Mouse (Mus musculus): ENCODE data around the gene Tsks.

Tsks gene

GRCm38 (mm10) chr7:44942904-44943303 is at the start of gene Tsks:
TSS of gene Tsks (plus strand) at chr7:44943204.
- no peak for DNase-seq (ENCODE audit: low spot score in 2 of 2)

GRCm38 (mm10) chr7:44894175-44894574 is 48.8 kb upstream of the Tsks start:
- DNase-seq (ENCODE audit: low spot score in 2 of 2), result no peak

GRCm38 (mm10) chr7:44895206-44895592 is 47.8 kb upstream of the Tsks start:
- DNase-seq (ENCODE audit: low spot score in 2 of 2), result no peak

- DNase-seq (ENCODE audit: low spot score in 2 of 2), result peak; percentile 78 to 88
Observed at GRCm38 (mm10) chr7:44895593-44896434, 47.2 kb upstream of the Tsks start, which contains the start of gene Fuz. TSS of gene Fuz (plus strand) at chr7:44896079.

- no peak for DNase-seq (ENCODE audit: low spot score in 2 of 2)
Observed at GRCm38 (mm10) chr7:44896499-44896898, 46.5 kb upstream of the Tsks start.

GRCm38 (mm10) chr7:44898607-44899006 is 44.4 kb upstream of the Tsks start:
- DNase-seq (ENCODE audit: low spot score in 2 of 2), result peak in 1 of 2 experiments; percentile 26

- no peak for DNase-seq (ENCODE audit: low spot score in 2 of 2)
Observed at GRCm38 (mm10) chr7:44900632-44901031, 42.4 kb upstream of the Tsks start.

- DNase-seq (ENCODE audit: low spot score in 2 of 2), result peak in 1 of 2 experiments; percentile 21
Observed at GRCm38 (mm10) chr7:44901230-44901722, 41.7 kb upstream of the Tsks start.

- no peak for DNase-seq (ENCODE audit: low spot score in 2 of 2)
Observed at GRCm38 (mm10) chr7:44905430-44905829, 37.6 kb upstream of the Tsks start.

- no peak for DNase-seq (ENCODE audit: low spot score in 2 of 2)
Observed at GRCm38 (mm10) chr7:44908706-44909476, 34.1 kb upstream of the Tsks start.

GRCm38 (mm10) chr7:44914396-44914795 is 28.6 kb upstream of the Tsks start:
- DNase-seq (ENCODE audit: low spot score in 2 of 2), result no peak

GRCm38 (mm10) chr7:44915314-44915713 is 27.7 kb upstream of the Tsks start:
- DNase-seq (ENCODE audit: low spot score in 2 of 2), result no peak

GRCm38 (mm10) chr7:44916191-44916590 is 26.8 kb upstream of the Tsks start:
- no peak for DNase-seq (ENCODE audit: low spot score in 2 of 2)

- no peak for DNase-seq (ENCODE audit: low spot score in 2 of 2)
Observed at GRCm38 (mm10) chr7:44916881-44917280, 26.1 kb upstream of the Tsks start.

- no peak for DNase-seq (ENCODE audit: low spot score in 2 of 2)
Observed at GRCm38 (mm10) chr7:44918219-44918618, 24.8 kb upstream of the Tsks start.

GRCm38 (mm10) chr7:44919127-44919526 is 23.9 kb upstream of the Tsks start:
- no peak for DNase-seq (ENCODE audit: low spot score in 2 of 2)

GRCm38 (mm10) chr7:44922530-44922929 is 20.5 kb upstream of the Tsks start:
- DNase-seq (ENCODE audit: low spot score in 2 of 2), result no peak

- no peak for DNase-seq (ENCODE audit: low spot score in 2 of 2)
Observed at GRCm38 (mm10) chr7:44925468-44925867, 17.5 kb upstream of the Tsks start.

- no peak for DNase-seq (ENCODE audit: low spot score in 2 of 2)
Observed at GRCm38 (mm10) chr7:44928570-44928969, 14.4 kb upstream of the Tsks start.

GRCm38 (mm10) chr7:44929204-44930151 is 13.5 kb upstream of the Tsks start, which contains the start of gene Ap2a1:
TSS of gene Ap2a1 (minus strand) at chr7:44929496.
- peak; percentile 93 to 100 for DNase-seq (ENCODE audit: low spot score in 2 of 2)

- DNase-seq (ENCODE audit: low spot score in 2 of 2), result no peak
Observed at GRCm38 (mm10) chr7:44938680-44939079, 4.3 kb upstream of the Tsks start.

All from urinary bladder, adult 18-20 months (tissue).